Mouse (Mus musculus) inflammation-experienced regulatory T-cells, adult 6 months (primary cell): ENCODE results near the gene Fgf8. TPM values are rescaled to one million over a fixed set of nuclear protein-coding genes. Genes with fewer than 3 reads are reported as not detected.

ENCODE experiments used
- ATAC-seq: one replicate; pipeline ENCODE4 v1.8.0; 2017
- polyA plus RNA-seq, 3 experiments: library from polyadenylated mRNA; unstranded; fragments of 100-300 nt; shearing (Covaris generic); gene quantifications; one replicate each; pipeline ENCODE4 v1.2.1; 2017

Fgf8 gene
- polyA plus RNA-seq, 3 experiments from 2014 or later = not detected

GRCm38 (mm10) chr19:45725677-45726277, 16.9 kb downstream of the Fgf8 start:
- ATAC-seq = no peak

GRCm38 (mm10) chr19:45722188-45722587, 20.5 kb downstream of the Fgf8 start:
- no peak for ATAC-seq

GRCm38 (mm10) chr19:45718286-45718685, 24.4 kb downstream of the Fgf8 start:
- ATAC-seq = no peak

GRCm38 (mm10) chr19:45717493-45718220, 25.1 kb downstream of the Fgf8 start:
- ATAC-seq = no peak

- no peak for ATAC-seq
These were observed 34.0 kb downstream of the Fgf8 start for GRCm38 (mm10) chr19:45708704-45709103.

- ATAC-seq = no peak
These were observed 46.5 kb downstream of the Fgf8 start for GRCm38 (mm10) chr19:45696281-45696600.

GRCm38 (mm10) chr19:45695496-45696280, 47.0 kb downstream of the Fgf8 start:
- ATAC-seq = no peak

GRCm38 (mm10) chr19:45694056-45694455, 48.7 kb downstream of the Fgf8 start:
- no peak for ATAC-seq

GRCm38 (mm10) chr19:45692211-45692610, 50.5 kb downstream of the Fgf8 start:
- no peak for ATAC-seq

- ATAC-seq = no peak
These were observed 51.6 kb downstream of the Fgf8 start for GRCm38 (mm10) chr19:45691001-45691535.

- ATAC-seq = no peak
These were observed 55.7 kb downstream of the Fgf8 start for GRCm38 (mm10) chr19:45687001-45687400.

Other genes starting within 250 kb of the Fgf8 start
- 10 to 100 TPM; 24.9 to 27.6 (median 25.5) TPM for gene Poll, start 182.4 kb downstream of the Fgf8 start, polyA plus RNA-seq
- gene Gm17018, start 182.3 kb downstream of the Fgf8 start, polyA plus RNA-seq = 10 to 100 TPM; 58.9 to 75.9 (median 69.8) TPM
- 10 to 100 TPM in 2 of 3 experiments, 1 to 10 TPM in 1; 6.0 to 14.9 (median 14.4) TPM for gene Fbxw4, start 82.6 kb downstream of the Fgf8 start, polyA plus RNA-seq
- gene Npm3, start 6.7 kb upstream of the Fgf8 start, polyA plus RNA-seq = 10 to 100 TPM; 12.9 to 73.1 (median 57.3) TPM
- 100 to 1,000 TPM; 124 to 242 (median 205) TPM for gene Mgea5, start 40.9 kb upstream of the Fgf8 start, polyA plus RNA-seq
- gene Kcnip2, start 73.1 kb upstream of the Fgf8 start, polyA plus RNA-seq = 10 to 100 TPM in 2 of 3 experiments, 1 to 10 TPM in 1; 3.4 to 13.9 (median 10.1) TPM